Mouse (Mus musculus): ENCODE results near the gene Ythdc1. TPM values are rescaled to one million over a fixed set of nuclear protein-coding genes. Genes with fewer than 3 reads are reported as not detected.

The Ythdc1 gene
- total RNA-seq, 2 experiments from 2014 or later, result 57.9 to 59.5 TPM

- no peak for DNase-seq
- intact Hi-C loops (cut with DNase I), result loop anchor here (10.0 kb wide), 1 partner anchor 286 kb away; the partner anchor contains the start of gene Ugt2b5
Measured at GRCm38 (mm10) chr5:86858336-86858735, 54.3 kb downstream of the Ythdc1 start.

GRCm38 (mm10) chr5:86871877-86872276 is 67.9 kb downstream of the Ythdc1 start:
- intact Hi-C loops (cut with DNase I), result no loop called here
- DNase-seq, result peak; percentile 48

Other genes starting within 250 kb of the Ythdc1 start
- not detected for gene Tmprss11f, start 171.8 kb upstream of the Ythdc1 start, total RNA-seq (2021)
- not detected for gene Tmprss11b, start 127.9 kb upstream of the Ythdc1 start, total RNA-seq (2021)
- gene Tmprss11e, start 58.4 kb upstream of the Ythdc1 start, total RNA-seq (2021), result not detected
- gene Ugt2b34, start 102.7 kb downstream of the Ythdc1 start, total RNA-seq (2021), result not detected
- gene Ugt2b1, start 122.3 kb downstream of the Ythdc1 start, total RNA-seq (2021), result not detected
- gene Ugt2b35, start 196.6 kb downstream of the Ythdc1 start, total RNA-seq (2021), result not detected